Mouse (Mus musculus) lung, embryonic 15.5 days (tissue): ENCODE measurements at regions not wholly inside any gene's neighbourhood (a gene's known extent, or its start where the extent isn't known, plus 50 kb on each side); places are given as distances from the start of the nearest gene placed in this dataset.

Source experiments
- ATAC-seq: fragments of 200-750 bp; cut with Nextera tagmentation; 2 replicates; pipeline ENCODE4 v1.8.0; 2017; ENCODE audit warnings: moderate number of reproducible peaks, borderline replicate concordance; ENCODE audit not compliant: low FRiP score, low TSS enrichment; ENCODE audit errors: extremely low read depth
- H3K27ac ChIP-seq: fragments of 300-500 bp; sonication (generic); 2 replicates; pipeline ENCODE4 v1.5.1; 2015; ENCODE audit warnings: moderate library complexity, mild to moderate bottlenecking, inconsistent platforms
- H3K27me3 ChIP-seq: fragments of 300-500 bp; sonication (generic); 2 replicates; pipeline ENCODE4 v1.6.1; 2015; ENCODE audit warnings: inconsistent platforms
- H3K36me3 ChIP-seq: fragments of 300-500 bp; sonication (generic); 2 replicates; pipeline ENCODE4 v1.6.1; 2015; ENCODE audit warnings: inconsistent platforms
- H3K4me1 ChIP-seq: fragments of 300-500 bp; sonication (generic); 2 replicates; pipeline ENCODE4 v1.6.1; 2015; ENCODE audit warnings: inconsistent platforms
- H3K4me2 ChIP-seq: fragments of 300-500 bp; sonication (generic); 2 replicates; pipeline ENCODE4 v1.6.1; 2015; ENCODE audit warnings: inconsistent platforms, mild to moderate bottlenecking, moderate library complexity
- H3K4me3 ChIP-seq: fragments of 300-500 bp; sonication (generic); 2 replicates; pipeline ENCODE4 v1.5.1; 2015; ENCODE audit warnings: mild to moderate bottlenecking, inconsistent platforms
- H3K9ac ChIP-seq: fragments of 300-500 bp; sonication (generic); 2 replicates; pipeline ENCODE4 v1.6.1; 2015; ENCODE audit warnings: inconsistent platforms
- H3K9me3 ChIP-seq: fragments of 300-500 bp; sonication (generic); 2 replicates; pipeline ENCODE4 v1.6.1; 2016; ENCODE audit warnings: inconsistent platforms
- WGBS: fragments of 180-500 bp; shearing (Covaris S2); methylation state at CpG from one replicate; pipeline ENCODE4 v1.1.7; 2015; 5-methylcytosine and 5-hydroxymethylcytosine counted together

DNA sequence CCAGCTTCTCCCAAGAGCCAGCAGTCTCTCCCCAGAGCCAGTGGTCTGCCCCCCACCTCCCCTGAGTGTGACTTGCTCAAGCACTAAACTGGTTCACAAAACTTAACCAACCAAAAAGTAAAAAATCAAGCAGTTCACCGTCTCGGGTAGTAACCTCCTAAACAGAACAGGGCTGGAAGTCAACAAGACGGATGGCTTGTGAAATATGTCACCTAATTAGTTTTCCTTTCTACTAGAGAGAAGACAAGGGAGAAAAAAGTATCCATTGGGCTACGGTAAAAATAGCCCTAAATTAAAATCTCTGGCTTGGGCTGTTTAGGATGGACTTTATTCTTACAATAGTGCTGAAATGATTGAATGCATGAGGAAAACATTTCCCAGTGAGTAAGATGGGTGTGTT, 108.6 kb downstream of the Foxb1 start:
- no peak for ATAC-seq
- no peak overlapping the region for H3K4me2 ChIP-seq
- H3K27me3 ChIP-seq = peaks cover 3% of the 10 kb centered on the region; the same call in 1 of the 2 replicates
- no peak overlapping the region for H3K4me3 ChIP-seq
- no peaks in the 10 kb centered on the region for H3K36me3 ChIP-seq
- no peaks in the 10 kb centered on the region for H3K9me3 ChIP-seq
- no peak overlapping the region for H3K9ac ChIP-seq
- H3K4me1 ChIP-seq = no peaks in the 10 kb centered on the region
- WGBS = 39% methylated on average over 4 of the region's 4 CpGs
- no peak overlapping the region for H3K27ac ChIP-seq

DNA sequence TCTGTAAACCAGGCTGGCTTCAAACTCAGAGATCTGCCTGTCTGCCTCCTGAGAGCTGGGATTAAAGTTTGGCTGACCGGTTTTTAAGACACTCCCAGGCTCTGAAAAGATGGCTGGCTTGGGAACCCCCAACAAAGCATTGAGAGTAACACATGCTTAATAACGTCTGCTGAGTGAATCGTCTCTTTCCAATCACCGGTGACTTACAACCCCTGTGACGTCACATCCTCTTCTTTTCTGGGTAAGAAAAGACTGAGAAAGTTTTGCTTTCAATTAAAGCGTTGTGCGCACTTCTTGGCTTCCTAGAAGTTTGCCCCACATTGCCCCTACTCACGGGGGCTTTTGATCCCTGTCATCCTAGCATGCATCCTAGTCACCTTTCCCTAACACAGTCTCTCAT, 109.1 kb downstream of the Foxb1 start:
- Histone ChIP-seq H3K27ac (no peak overlapping the region), H3K36me3 (no peaks in the 10 kb centered on the region), H3K4me1 (no peaks in the 10 kb centered on the region), H3K9me3 (no peaks in the 10 kb centered on the region), H3K4me3 (no peak overlapping the region), H3K27me3 (peaks cover 3% of the 10 kb centered on the region; the same call in 1 of the 2 replicates), H3K4me2 (no peak overlapping the region), H3K9ac (no peak overlapping the region)
- no peak for ATAC-seq
- 47% methylated on average over 8 of the region's 8 CpGs for WGBS

DNA sequence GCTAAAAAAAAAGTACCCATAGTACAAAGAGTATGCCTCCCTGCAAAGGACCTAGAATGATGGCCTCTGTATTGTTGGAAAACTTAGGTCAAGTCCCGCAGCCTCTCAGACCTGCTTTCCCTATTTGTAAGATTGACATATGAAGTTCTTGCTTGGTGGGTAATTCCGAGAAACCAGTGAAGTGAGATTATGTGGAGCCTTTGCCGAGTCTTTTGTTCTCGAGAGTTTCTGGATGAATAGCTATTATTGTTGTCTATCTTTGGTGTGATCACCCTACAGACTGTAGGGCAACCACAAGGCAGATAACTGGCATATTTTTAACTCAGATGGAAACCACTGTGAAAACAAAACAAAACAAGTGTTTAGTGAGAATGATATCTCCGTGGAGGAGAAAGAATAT, 118.1 kb downstream of the Foxb1 start:
- Histone ChIP-seq H3K27me3 (no peaks in the 10 kb centered on the region; the same call in 1 of the 2 replicates), H3K9me3 (no peaks in the 10 kb centered on the region), H3K9ac (no peak overlapping the region), H3K4me3 (no peak overlapping the region), H3K4me2 (no peak overlapping the region), H3K4me1 (no peaks in the 10 kb centered on the region), H3K36me3 (no peaks in the 10 kb centered on the region), H3K27ac (no peak overlapping the region)
- WGBS = 79% methylated on average over 5 of the region's 5 CpGs
- no peak for ATAC-seq

GRCm38 (mm10) chr9:69623312-69623711, 137.4 kb downstream of the Foxb1 start:
- Histone ChIP-seq H3K4me1 (no peaks in the 10 kb centered on the region), H3K27me3 (no peaks in the 10 kb centered on the region), H3K9me3 (no peaks in the 10 kb centered on the region), H3K4me3 (no peak overlapping the region), H3K36me3 (no peaks in the 10 kb centered on the region), H3K4me2 (no peak overlapping the region), H3K27ac (no peak overlapping the region), H3K9ac (no peak overlapping the region)
- 15% methylated on average over 7 of the region's 7 CpGs for WGBS
- ATAC-seq = no peak

DNA sequence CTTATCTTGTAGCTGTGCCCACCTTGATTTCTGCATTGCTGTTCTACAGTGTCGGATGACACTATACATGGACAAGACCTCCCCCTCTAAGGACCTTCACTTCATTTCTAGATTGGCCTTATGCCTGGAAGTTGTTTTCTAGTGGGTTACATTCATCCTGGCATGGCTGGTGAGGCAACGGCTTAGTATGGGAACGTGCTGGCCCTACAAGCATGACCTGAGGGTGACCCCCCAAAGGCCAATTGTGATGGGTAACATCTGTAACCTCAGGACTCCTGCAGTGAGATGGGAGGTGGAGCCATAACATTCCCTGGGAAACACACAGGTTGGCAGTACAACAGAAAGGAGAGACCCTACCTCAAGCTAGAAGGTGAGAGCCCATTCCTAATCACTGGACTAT, 139.7 kb downstream of the Foxb1 start:
- no peak for ATAC-seq
- WGBS = 51% methylated on average over 3 of the region's 3 CpGs
- Histone ChIP-seq H3K4me3 (no peak overlapping the region), H3K27ac (no peak overlapping the region), H3K9ac (no peak overlapping the region), H3K4me1 (no peaks in the 10 kb centered on the region), H3K4me2 (no peak overlapping the region), H3K27me3 (no peaks in the 10 kb centered on the region), H3K36me3 (no peaks in the 10 kb centered on the region), H3K9me3 (no peaks in the 10 kb centered on the region)

DNA sequence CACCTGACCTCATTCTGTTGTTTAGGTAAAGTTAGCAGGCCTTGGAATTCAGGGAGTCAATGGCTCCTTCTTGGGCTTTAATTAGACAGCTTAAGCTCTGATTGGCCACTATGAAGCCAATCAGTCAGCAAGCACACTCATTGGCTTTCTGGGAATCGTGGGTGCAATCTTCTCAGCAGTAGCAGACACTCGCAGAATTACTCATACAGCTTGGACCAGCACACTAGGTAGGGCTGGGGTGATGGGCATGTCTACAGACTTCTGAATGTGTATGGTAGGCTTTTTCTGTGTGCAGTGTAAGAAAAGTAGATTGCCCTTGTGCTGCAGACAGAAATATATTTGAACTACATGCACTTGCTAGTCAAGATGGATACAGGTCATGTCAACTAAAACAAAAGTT, 143.4 kb downstream of the Foxb1 start:
- Histone ChIP-seq H3K27ac (no peak overlapping the region), H3K4me2 (no peak overlapping the region), H3K36me3 (no peaks in the 10 kb centered on the region), H3K4me3 (no peak overlapping the region), H3K9me3 (no peaks in the 10 kb centered on the region), H3K4me1 (no peaks in the 10 kb centered on the region), H3K9ac (no peak overlapping the region), H3K27me3 (no peaks in the 10 kb centered on the region)
- no peak for ATAC-seq
- WGBS = 79% methylated on average over 2 of the region's 2 CpGs

DNA sequence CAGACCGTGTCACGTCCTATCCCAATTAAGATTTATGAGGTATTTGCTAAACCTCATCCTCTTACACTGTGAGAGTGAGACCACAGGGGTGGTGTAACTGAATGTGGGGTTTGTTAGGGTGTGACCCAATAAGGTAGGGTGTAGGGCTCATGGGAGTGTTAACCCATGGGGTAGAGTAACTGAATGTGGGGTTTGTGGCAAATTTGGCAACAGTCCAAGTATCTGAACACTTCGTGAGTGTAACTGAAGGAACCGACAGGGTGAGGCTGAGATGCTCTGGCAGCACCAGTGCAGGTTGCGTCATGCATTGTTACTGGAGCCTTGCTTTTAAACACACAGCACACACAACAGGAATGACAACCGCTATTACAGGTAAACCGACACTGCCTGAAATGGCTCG, 144.1 kb downstream of the Anxa2 start:
- WGBS = 47% methylated on average over 8 of the region's 8 CpGs
- no peaks in the 10 kb centered on the region for H3K27me3 ChIP-seq
- no peak overlapping the region for H3K9ac ChIP-seq
- H3K27ac ChIP-seq = no peak overlapping the region
- ATAC-seq = no peak
- H3K4me3 ChIP-seq = no peak overlapping the region
- no peaks in the 10 kb centered on the region for H3K4me1 ChIP-seq
- no peaks in the 10 kb centered on the region for H3K36me3 ChIP-seq
- H3K4me2 ChIP-seq = no peak overlapping the region
- H3K9me3 ChIP-seq = no peaks in the 10 kb centered on the region

GRCm38 (mm10) chr9:69592329-69593062, 139.1 kb downstream of the Anxa2 start:
- ATAC-seq = no peak
- WGBS = 74% methylated on average over 15 of the region's 15 CpGs

DNA sequence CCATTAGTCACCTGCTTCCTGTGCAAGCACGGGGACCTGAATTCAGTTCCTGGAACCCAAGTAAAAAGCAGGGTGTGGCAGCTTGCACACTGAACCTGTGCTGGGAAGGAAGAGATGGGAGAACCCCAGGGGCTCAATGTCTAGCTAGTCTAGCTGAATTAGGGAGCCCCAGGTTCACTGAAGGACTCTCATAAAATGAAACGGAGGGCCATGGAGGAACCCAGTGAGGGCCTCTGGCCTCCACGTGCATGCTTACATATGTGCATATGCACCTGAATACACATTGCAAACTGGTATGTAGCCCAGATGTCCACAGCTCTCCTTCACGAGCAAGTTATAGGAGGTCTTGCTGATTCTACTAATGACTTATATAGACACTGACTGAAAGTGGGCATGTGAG, 135.4 kb downstream of the Anxa2 start:
- H3K4me1 ChIP-seq = no peaks in the 10 kb centered on the region
- no peak overlapping the region for H3K27ac ChIP-seq
- 79% methylated on average over 4 of the region's 4 CpGs for WGBS
- H3K4me2 ChIP-seq = no peak overlapping the region
- H3K4me3 ChIP-seq = no peak overlapping the region
- no peaks in the 10 kb centered on the region for H3K9me3 ChIP-seq
- no peak for ATAC-seq
- H3K9ac ChIP-seq = no peak overlapping the region
- H3K27me3 ChIP-seq = peaks cover 5% of the 10 kb centered on the region; the same call in 1 of the 2 replicates
- no peaks in the 10 kb centered on the region for H3K36me3 ChIP-seq

More at GRCm38 (mm10) chr9:69592329-69593062, 139.1 kb downstream of the Anxa2 start:
- no peak overlapping the region for H3K4me3 ChIP-seq
- no peak overlapping the region for H3K4me2 ChIP-seq
- no peak overlapping the region for H3K27ac ChIP-seq
- H3K9me3 ChIP-seq = no peaks in the 10 kb centered on the region
- H3K9ac ChIP-seq = no peak overlapping the region
- no peaks in the 10 kb centered on the region for H3K36me3 ChIP-seq
- H3K4me1 ChIP-seq = no peaks in the 10 kb centered on the region
- peaks cover 5% of the 10 kb centered on the region; the same call in 1 of the 2 replicates for H3K27me3 ChIP-seq

GRCm38 (mm10) chr9:69587096-69587495, 133.7 kb downstream of the Anxa2 start:
- Histone ChIP-seq H3K4me2 (no peak overlapping the region), H3K9ac (no peak overlapping the region), H3K27me3 (peaks cover 5% of the 10 kb centered on the region; the same call in 1 of the 2 replicates), H3K27ac (no peak overlapping the region), H3K4me1 (no peaks in the 10 kb centered on the region), H3K4me3 (no peak overlapping the region), H3K36me3 (no peaks in the 10 kb centered on the region), H3K9me3 (no peaks in the 10 kb centered on the region)
- no peak for ATAC-seq
- 71% methylated on average over 3 of the region's 3 CpGs for WGBS

DNA sequence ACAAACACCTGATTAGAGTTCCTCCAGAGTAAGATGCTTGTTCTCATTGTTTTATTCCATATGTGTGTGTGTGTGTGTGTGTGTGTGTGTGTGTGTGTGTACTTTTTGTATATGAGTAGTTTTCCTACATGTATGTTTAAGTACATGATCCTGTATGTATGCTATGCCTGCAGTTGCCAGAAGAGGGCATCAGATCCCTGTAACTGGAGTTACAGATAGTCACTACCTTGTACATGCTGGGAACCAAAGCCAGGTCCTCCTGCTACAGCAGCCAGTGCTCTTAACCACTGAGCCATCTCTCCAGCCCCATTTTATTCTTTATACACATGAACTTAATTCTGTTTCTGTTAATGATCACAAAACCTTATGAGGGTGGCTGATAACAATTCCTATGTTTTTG, 127.8 kb downstream of the Anxa2 start:
- Histone ChIP-seq H3K4me1 (no peaks in the 10 kb centered on the region), H3K27ac (no peak overlapping the region), H3K27me3 (no peaks in the 10 kb centered on the region; the same call in none of the 2 replicates), H3K36me3 (no peaks in the 10 kb centered on the region), H3K9ac (no peak overlapping the region), H3K4me2 (no peak overlapping the region), H3K4me3 (no peak overlapping the region), H3K9me3 (no peaks in the 10 kb centered on the region)
- ATAC-seq = no peak

GRCm38 (mm10) chr9:69577661-69578405, 124.4 kb downstream of the Anxa2 start:
- H3K4me2 ChIP-seq = no peak overlapping the region
- WGBS = 88% methylated on average over 10 of the region's 10 CpGs

More at GRCm38 (mm10) chr9:69577661-69578405, 124.4 kb downstream of the Anxa2 start:
- no peak overlapping the region for H3K4me3 ChIP-seq
- no peak for ATAC-seq
- H3K27me3 ChIP-seq = peaks cover 13% of the 10 kb centered on the region
- H3K9ac ChIP-seq = no peak overlapping the region
- no peak overlapping the region for H3K27ac ChIP-seq
- H3K4me1 ChIP-seq = no peaks in the 10 kb centered on the region
- no peaks in the 10 kb centered on the region for H3K9me3 ChIP-seq
- H3K36me3 ChIP-seq = no peaks in the 10 kb centered on the region
